Mouse (Mus musculus) myocyte (in vitro differentiated cells): ENCODE results near the gene Izumo2.

Experiments
- CEBPB ChIP-seq: IDR thresholded peaks from 2 replicates; pipeline ENCODE4 v1.6.1; 2011; ENCODE audit warnings: mild to moderate bottlenecking, moderate library complexity; ENCODE audit not compliant: poor library complexity, insufficient read depth, severe bottlenecking
- E2F4 ChIP-seq: IDR thresholded peaks from one replicate; pipeline ENCODE4 v1.6.1; 2011; ENCODE audit warnings: mild to moderate bottlenecking, control low read depth, moderate library complexity; ENCODE audit not compliant: insufficient read depth
- MAX ChIP-seq: IDR thresholded peaks from one replicate; pipeline ENCODE4 v1.6.1; 2011; ENCODE audit warnings: low read depth, mild to moderate bottlenecking, control low read depth
- MYOG ChIP-seq, 3 experiments: IDR thresholded peaks; one replicate each; pipeline ENCODE4 v1.6.1; 2011; ENCODE audit warnings: control low read depth in 2 of 3, low read depth in 2 of 3, mild to moderate bottlenecking in 2 of 3; ENCODE audit not compliant: insufficient read length in 2 of 3, control insufficient read depth in 1 of 3, insufficient read depth in 1 of 3
- POLR2A ChIP-seq: IDR thresholded peaks from one replicate; pipeline ENCODE4 v1.6.1; 2011; ENCODE audit warnings: low read depth, mild to moderate bottlenecking, control low read depth, moderate library complexity; ENCODE audit not compliant: insufficient read length
- POLR2AphosphoS2 ChIP-seq: IDR thresholded peaks from one replicate; pipeline ENCODE4 v1.6.1; 2011; ENCODE audit warnings: low read depth, control low read depth; ENCODE audit not compliant: insufficient read length
- SRF ChIP-seq: IDR thresholded peaks from one replicate; pipeline ENCODE4 v1.6.1; 2011; ENCODE audit warnings: low read depth; ENCODE audit not compliant: control insufficient read depth, insufficient read length
- TCF12 ChIP-seq: IDR thresholded peaks from one replicate; pipeline ENCODE4 v1.6.1; 2011; ENCODE audit warnings: mild to moderate bottlenecking, control low read depth; ENCODE audit not compliant: poor library complexity, insufficient read depth, severe bottlenecking
- TCF3 ChIP-seq: IDR thresholded peaks from one replicate; pipeline ENCODE4 v1.6.1; 2011; ENCODE audit warnings: low read depth, control low read depth; ENCODE audit not compliant: insufficient read length
- USF1 ChIP-seq: IDR thresholded peaks from one replicate; pipeline ENCODE4 v1.6.1; 2011; ENCODE audit warnings: low read depth, mild to moderate bottlenecking, control low read depth, moderate library complexity

DNA sequence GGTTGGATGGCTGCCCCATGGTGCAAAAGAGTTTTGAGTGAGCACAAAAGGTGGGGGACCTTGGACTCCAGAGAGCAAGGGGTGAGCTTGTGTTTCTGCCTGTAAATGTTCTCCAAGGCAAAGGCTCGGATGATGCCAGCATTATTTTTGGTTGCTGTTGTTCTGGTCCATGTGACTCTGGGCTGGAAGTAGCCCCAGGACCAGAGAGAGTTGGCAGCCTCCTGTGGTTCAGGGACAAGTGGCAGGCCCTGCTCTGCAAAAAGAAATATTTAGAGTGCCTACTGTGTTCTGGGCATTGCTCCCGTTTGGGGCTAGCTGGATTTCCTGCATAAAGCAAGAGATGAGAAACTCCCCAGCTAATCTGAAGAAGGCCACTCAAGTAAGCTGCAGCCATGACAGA lies 31.9 kb upstream of the Izumo2 start:
- no peak for TF ChIP-seq MAX
- TF ChIP-seq USF1: no peak
- TF ChIP-seq POLR2A: no peak
- TF ChIP-seq POLR2AphosphoS2: no peak
- TF ChIP-seq E2F4: no peak
- TF ChIP-seq TCF3: no peak
- no peak for TF ChIP-seq TCF12
- TF ChIP-seq CEBPB: no peak
- no peak for TF ChIP-seq MYOG (IDR thresholded peaks at IDR 0.05; ENCODE audit: control insufficient read depth in 1 of 3, insufficient read depth in 1 of 3, insufficient read length in 2 of 3, low read depth in 2 of 3)
- no peak for TF ChIP-seq SRF
